Mouse (Mus musculus) layer of hippocampus, adult 8-10 months (tissue): ENCODE data around the gene 4933403O08Rik. TPM values are rescaled to one million over a fixed set of nuclear protein-coding genes. Genes with fewer than 3 reads are reported as not detected.

Source experiments
- DNase-seq, 2 experiments: peaks; one replicate each; pipeline ENCODE4 v3.0.0; 2022; ENCODE audit warnings: low spot score in 2 of 2
- total RNA-seq, 4 experiments: library from RNA; stranded (reverse); gene quantifications; 2 replicates each; pipeline ENCODE4 v1.2.4; 2022

Gene 4933403O08Rik
- not detected for total RNA-seq

GRCm38 (mm10) chrX:112238749-112239148, at the start of gene 4933403O08Rik:
Gene 4933403O08Rik (plus strand): TSS chrX:112239049.
- no peak for DNase-seq

- DNase-seq = no peak
Measured at GRCm38 (mm10) chrX:112242916-112243315, 4.1 kb downstream of the 4933403O08Rik start.

- DNase-seq = peak in 1 of 2 experiments; percentile 2
Measured at GRCm38 (mm10) chrX:112255513-112255912, 16.7 kb downstream of the 4933403O08Rik start.

- DNase-seq = no peak
Measured at GRCm38 (mm10) chrX:112273550-112273949, 34.7 kb downstream of the 4933403O08Rik start.

Other genes starting within 250 kb of the 4933403O08Rik start
- not detected for gene Tex16, start 228.0 kb upstream of the 4933403O08Rik start, total RNA-seq
- gene Apool, start 72.3 kb downstream of the 4933403O08Rik start, total RNA-seq = 1 to 10 TPM; 5.8 to 8.7 (median 7.5) TPM
- gene Satl1, start 167.7 kb downstream of the 4933403O08Rik start, total RNA-seq = not detected